Mouse (Mus musculus): Measurements from ENCODE around the gene Fam167b.
A peak's percentile ranks its signal among the peaks of the same experiment; 100 is the strongest.

Fam167b gene

DNA sequence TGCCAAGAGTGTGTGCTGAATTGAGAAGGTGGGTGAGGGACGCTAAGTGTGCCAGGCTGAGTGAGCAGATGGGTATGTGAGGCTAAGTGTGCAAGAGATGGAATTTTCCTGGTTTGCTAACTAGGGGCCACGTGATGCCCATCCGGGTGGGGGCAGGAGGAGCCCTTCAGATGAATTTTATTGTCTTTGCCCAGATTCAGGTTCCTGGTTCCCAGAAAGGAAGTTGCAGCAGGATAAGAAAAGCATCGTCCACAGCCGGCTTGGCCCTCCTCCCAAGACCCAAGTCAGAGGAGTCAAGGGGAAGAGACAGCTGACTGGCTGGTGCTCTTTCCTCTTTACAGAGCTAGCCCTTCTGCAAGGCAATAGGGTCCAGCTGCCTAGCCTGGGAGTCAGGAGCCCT is at the start of gene Fam167b:
Gene Fam167b (minus strand): TSS at position 84 of the 400 bp plus-strand sequence.
- no peak for DNase-seq (ENCODE audit: low read depth, low spot score)

DNA sequence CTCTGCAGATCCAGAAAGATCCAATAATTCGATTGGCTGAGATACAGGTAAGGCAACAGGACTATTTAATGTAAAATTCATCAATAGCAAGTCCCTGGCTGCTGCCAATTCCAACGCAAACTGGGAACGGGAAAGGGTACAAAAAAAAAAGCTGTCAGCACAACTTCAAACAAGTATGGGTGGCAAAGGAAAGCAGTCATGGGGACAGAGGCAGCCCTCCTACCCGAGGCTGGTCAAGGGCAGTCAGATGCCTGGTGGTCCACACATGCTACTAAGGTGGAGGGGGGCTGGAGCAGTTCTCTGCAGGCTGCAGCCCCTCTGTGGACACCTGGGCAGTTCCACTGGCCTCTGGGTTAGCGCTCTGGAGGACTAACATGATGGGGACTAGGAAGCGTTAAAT is 47.7 kb upstream of the Fam167b start:
- no peak for DNase-seq (ENCODE audit: low read depth, low spot score)

DNA sequence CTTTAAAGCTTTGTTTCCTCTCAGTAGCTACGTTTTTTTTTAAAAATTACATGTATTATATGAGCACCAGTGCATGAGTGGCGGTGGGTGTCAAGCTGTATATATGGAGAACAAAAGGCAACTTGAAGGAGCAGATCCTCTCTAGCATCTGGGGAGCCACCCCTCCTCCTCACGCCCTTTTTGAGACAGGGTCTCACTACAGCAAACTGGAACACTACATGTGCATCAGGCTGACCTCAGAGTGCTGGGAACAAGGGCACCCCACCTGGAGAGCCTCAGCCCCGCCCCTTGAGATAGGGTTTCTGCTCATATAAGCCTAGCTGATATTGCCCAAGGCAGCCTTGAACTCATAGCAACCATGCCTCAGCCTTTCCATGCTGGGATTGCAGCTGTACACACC is 47.1 kb upstream of the Fam167b start:
- DNase-seq (ENCODE audit: low read depth, low spot score), result no peak

DNA sequence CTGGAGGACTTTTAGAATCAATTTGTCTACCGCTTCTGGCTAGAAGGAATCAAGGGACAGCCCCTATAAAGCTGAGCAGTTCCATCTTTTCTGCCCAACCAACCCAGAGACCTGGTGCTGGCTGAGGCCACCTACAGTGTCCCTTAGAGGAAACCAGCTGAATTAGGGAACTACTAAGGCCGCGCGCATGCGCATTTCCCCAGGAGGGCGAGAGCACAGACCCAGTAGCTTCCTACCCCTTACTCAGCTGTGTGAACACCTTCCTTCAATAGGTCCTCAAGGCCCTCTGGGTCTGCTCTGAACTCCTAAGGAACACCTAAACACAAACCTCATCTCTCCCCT is 46.7 kb upstream of the Fam167b start:
- DNase-seq (ENCODE audit: low read depth, low spot score), result no peak

GRCm38 (mm10) chr4:129624281-129625028 is 46.1 kb upstream of the Fam167b start:
- peak; percentile 65 for DNase-seq (ENCODE audit: low read depth, low spot score)

DNA sequence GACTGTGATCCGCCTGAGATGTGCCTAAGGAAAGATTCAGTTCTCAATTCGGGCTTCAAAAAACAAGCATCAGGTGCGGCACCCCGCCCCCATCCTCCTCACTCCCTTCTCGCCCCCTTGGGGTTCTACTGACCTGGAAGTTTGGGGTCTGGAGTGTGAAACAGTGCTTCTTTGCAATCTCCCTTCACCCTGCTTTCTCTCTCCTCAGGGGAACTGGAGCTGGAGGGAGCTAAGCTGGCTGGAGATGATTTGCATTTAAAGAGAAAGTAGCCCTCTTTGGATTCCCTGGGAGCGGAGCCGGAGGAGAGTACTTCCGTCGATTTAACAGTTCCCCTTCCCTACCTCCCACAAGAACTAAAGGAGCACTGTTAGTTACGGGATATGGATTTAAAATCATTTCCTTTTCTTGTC is 45.3 kb upstream of the Fam167b start, which contains the start of gene Ccdc28b:
Gene Ccdc28b (minus strand): TSS at position 267 of the 411 bp plus-strand sequence.
- DNase-seq (ENCODE audit: low read depth, low spot score), result no peak

DNA sequence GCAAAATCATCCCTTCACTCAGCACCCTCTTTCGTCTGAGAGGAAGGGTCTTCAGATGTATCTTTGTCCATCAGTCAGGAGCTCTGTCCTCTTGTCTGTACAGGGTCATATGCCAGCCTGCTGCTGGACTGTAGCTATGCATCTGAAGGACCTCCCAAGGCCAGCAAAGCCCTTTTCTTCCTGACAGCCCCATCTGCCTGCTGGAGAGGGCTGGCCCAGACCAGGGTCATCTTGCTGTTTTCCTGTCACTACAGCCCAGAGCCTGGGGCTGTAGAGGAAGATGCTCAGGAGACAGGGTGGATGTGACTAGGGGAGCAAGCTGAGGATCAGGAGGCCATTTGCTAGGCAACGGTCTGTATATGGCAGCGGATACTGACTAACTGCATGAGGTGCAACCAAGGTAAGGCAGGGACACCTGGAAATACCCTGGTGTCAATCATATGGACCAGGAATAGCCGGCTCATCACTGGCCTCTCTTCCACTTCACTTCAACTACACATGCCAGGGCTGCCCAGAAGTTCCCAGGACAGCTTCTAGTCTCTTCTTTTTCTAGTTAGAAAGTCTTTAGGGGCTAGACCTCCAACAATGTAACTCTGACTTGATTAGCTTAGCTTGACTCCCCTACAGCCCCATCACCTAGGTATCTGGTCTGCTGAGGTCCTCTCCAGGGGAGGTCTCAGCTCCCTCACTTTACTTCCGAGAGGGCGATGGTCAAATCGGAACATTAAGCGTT is 44.6 kb upstream of the Fam167b start:
- DNase-seq (ENCODE audit: low read depth, low spot score), result no peak

DNA sequence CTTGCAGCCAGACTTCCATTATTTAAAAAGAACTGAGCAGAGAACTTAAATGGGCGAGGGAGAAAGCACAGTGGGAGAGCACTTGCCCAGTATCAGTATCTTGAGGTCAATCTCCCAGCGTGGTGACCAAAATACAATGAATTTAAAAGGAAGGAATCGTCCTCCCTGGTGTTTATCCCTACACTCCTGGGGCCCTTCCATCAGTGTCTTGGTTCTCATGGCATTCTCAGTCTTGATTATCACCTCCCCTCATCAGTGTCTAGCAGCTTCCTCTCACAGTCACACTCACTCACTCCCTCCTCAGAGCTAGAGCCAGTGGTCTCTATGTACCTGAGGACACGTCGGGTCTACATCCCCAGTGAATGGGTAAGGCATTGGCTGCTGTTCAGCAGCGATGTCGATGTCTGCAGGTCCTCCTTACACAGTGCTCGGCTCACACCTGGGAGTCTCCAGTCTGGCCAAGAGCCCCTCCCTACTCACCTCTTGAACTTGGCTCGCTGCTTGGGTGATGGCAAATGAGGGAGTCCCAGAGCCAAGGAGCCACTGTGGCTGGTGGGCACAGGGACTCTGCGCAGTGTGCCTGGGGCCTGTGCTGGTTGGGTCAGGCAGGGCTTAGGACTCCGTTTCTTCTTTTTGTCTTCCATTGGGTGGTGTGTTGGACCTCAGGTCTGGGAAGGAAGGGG is 43.9 kb upstream of the Fam167b start:
- no peak for DNase-seq (ENCODE audit: low read depth, low spot score)

- no peak for DNase-seq (ENCODE audit: low read depth, low spot score)
These were observed 43.0 kb upstream of the Fam167b start for GRCm38 (mm10) chr4:129621283-129621841.

- no peak for DNase-seq (ENCODE audit: low read depth, low spot score)
These were observed 42.3 kb upstream of the Fam167b start for GRCm38 (mm10) chr4:129620419-129621282.

- peak; percentile 80 for DNase-seq (ENCODE audit: low read depth, low spot score)
These were observed 40.7 kb upstream of the Fam167b start, which contains the start of gene Iqcc for GRCm38 (mm10) chr4:129618786-129619691. Iqcc (minus strand) TSS chr4:129619099.

- DNase-seq (ENCODE audit: low read depth, low spot score), result no peak
These were observed 39.7 kb upstream of the Fam167b start for GRCm38 (mm10) chr4:129618031-129618430.

GRCm38 (mm10) chr4:129617121-129617641 is 38.8 kb upstream of the Fam167b start:
- DNase-seq (ENCODE audit: low read depth, low spot score), result no peak

GRCm38 (mm10) chr4:129616631-129617030 is 38.3 kb upstream of the Fam167b start:
- DNase-seq (ENCODE audit: low read depth, low spot score), result no peak

DNA sequence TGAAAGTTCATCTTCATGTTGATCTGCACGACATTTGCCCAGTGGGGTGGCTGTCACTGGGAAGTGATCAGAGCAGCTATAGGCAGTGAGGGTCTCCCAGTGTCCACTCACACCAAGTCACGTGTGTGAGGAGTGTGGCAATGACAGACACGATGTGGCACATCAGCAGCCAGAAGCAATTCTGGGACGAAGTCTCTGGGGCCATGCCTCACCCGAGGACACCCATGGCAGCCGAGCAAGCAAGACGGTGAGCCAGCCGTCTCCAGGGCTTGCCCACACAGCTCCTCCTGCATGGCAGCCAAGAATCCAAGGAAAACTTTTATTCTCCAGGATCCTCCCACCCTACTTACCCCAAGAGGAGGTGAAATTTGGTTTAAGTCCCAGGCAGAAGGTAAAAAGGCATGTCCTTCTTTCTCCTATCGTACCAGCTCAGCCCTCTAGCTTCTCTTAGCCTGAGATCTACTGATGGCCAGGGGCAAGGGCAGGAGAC is 37.5 kb upstream of the Fam167b start:
- no peak for DNase-seq (ENCODE audit: low read depth, low spot score)

GRCm38 (mm10) chr4:129614093-129614492 is 35.7 kb upstream of the Fam167b start, which contains the start of gene Dcdc2b:
Dcdc2b (minus strand) TSS chr4:129614257.
- DNase-seq (ENCODE audit: low read depth, low spot score), result no peak

DNA sequence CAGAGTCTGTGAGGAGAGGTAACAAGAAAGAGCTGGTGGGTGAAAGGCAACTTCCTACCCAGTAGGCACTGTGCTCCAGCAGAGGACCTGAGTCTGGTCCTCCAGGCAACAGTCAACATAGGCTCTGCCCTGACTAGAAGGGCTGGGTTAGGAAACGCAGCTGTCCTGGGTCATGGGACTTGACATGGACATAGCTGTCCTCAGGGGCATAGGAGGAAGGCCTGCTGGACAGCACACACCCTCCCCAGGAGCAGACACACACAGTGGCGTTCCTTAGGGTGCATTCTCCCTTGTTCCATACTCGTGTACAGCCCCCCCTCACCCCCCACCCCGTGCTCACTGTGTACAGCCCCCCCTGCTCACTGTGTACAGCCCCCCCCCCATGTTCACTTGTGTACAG is 32.1 kb upstream of the Fam167b start:
- DNase-seq (ENCODE audit: low read depth, low spot score), result no peak

- DNase-seq (ENCODE audit: low read depth, low spot score), result no peak
These were observed 31.7 kb upstream of the Fam167b start for GRCm38 (mm10) chr4:129610026-129610425.

DNA sequence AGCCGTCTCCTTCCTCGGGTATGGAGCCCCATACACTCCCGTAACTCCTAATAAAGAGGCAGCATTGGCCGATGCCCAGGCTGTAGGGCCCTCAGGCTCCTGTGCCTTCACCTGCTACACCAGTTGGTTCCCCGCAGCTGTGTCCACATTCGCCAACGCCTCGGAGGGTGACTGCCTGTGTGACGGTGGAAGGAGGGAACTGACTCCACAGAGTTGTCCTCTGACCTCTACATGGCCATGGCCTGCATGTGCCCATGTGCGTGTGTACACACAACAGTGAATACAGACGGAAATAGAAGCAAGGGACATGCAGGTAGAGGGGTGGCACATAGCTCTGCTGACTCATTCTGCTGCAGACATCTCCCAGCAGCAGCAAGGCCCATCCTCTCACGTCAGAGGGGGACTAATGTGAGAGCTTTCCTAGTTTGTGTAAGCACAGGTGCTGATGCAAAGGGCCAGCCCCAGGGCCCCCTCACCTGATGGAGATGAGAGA is 30.8 kb upstream of the Fam167b start:
- no peak for DNase-seq (ENCODE audit: low read depth, low spot score)

Data from WW6 (cell line).